Mouse (Mus musculus) liver, adult 2 months (tissue): ENCODE measurements around the gene Hk3.

Source experiments
- CTCF ChIP-seq: fragments of 200-500 bp; IDR thresholded peaks from 2 replicates; pipeline ENCODE4 v1.5.1; 2011; ENCODE audit warnings: low read depth, low read length, control low read depth
- POLR2A ChIP-seq: fragments of 200-500 bp; IDR thresholded peaks from 2 replicates; pipeline ENCODE4 v1.6.1; 2011; ENCODE audit warnings: low read length, control low read depth; ENCODE audit not compliant: insufficient read depth; ENCODE audit errors: extremely low read depth

GRCm38 (mm10) chr13:54965256-54965655 is 55.9 kb downstream of the Hk3 start:
- TF ChIP-seq POLR2A (no peak), CTCF (no peak)
